Mouse (Mus musculus) thymus, adult 2 months (tissue): ENCODE data around the gene Ntrk1. TPM values are rescaled to one million over a fixed set of nuclear protein-coding genes. Genes with fewer than 3 reads are reported as not detected.

Source experiments
- DNase-seq: peaks from one replicate; pipeline ENCODE4 v3.0.0; 2021
- H3K27ac ChIP-seq: fragments of 200-500 bp; 2 replicates; pipeline ENCODE4 v1.5.1; 2012; ENCODE audit warnings: low read length, control low read depth; ENCODE audit not compliant: control insufficient read depth, insufficient read depth
- H3K27me3 ChIP-seq: fragments of 200-500 bp; 2 replicates; pipeline ENCODE4 v1.6.1; 2012; ENCODE audit warnings: mild to moderate bottlenecking, low read length, moderate library complexity, mixed read lengths; ENCODE audit not compliant: control insufficient read depth, insufficient read depth
- H3K36me3 ChIP-seq: fragments of 200-500 bp; 2 replicates; pipeline ENCODE4 v1.6.1; 2012; ENCODE audit warnings: mild to moderate bottlenecking, low read length, moderate library complexity; ENCODE audit not compliant: control insufficient read depth, insufficient read depth
- H3K4me1 ChIP-seq: fragments of 200-500 bp; replicated peaks from 2 replicates; pipeline ENCODE4 v1.6.1; 2012; ENCODE audit warnings: low read length; ENCODE audit not compliant: control insufficient read depth, insufficient read depth
- H3K4me3 ChIP-seq: fragments of 200-500 bp; 2 replicates; pipeline ENCODE4 v1.5.1; 2012; ENCODE audit warnings: mild to moderate bottlenecking, low read length, control low read depth, moderate library complexity; ENCODE audit not compliant: control insufficient read depth, insufficient read depth
- CTCF ChIP-seq: fragments of 200-500 bp; IDR thresholded peaks from 2 replicates; pipeline ENCODE4 v1.5.1; 2012; ENCODE audit warnings: mild to moderate bottlenecking, control low read depth, low read length, moderate library complexity, borderline replicate concordance; ENCODE audit not compliant: control insufficient read depth, poor library complexity, insufficient read depth; ENCODE audit errors: extremely low read depth
- POLR2A ChIP-seq: fragments of 200-500 bp; IDR thresholded peaks from 2 replicates; pipeline ENCODE4 v1.6.1; 2012; ENCODE audit warnings: mild to moderate bottlenecking, low read length, control low read depth, moderate library complexity; ENCODE audit not compliant: control insufficient read depth, poor library complexity, insufficient read depth; ENCODE audit errors: extremely low read depth
- WGBS: fragments of 180-500 bp; shearing (Covaris S2); methylation state at CpG from one replicate; pipeline ENCODE4 v1.1.7; 2018; 5-methylcytosine and 5-hydroxymethylcytosine counted together
- polyA plus RNA-seq: library from polyadenylated mRNA; depleted of rRNA; stranded (reverse); fragments of >200 nt; gene quantifications from 2 replicates; pipeline ENCODE4 v1.2.3, GENCODE M21; 2012

Gene Ntrk1
- polyA plus RNA-seq, 1 experiment: 0.67 TPM

GRCm38 (mm10) chr3:87765631-87766283 lies 29.2 kb downstream of the Ntrk1 start:
- WGBS: 86% methylated on average over 5 of the region's 5 CpGs
- TF ChIP-seq CTCF (no peak), POLR2A (no peak)
- no peak for DNase-seq
- Histone ChIP-seq H3K4me1 (peaks cover 25% of the 10 kb centered on the region), H3K4me3 (no peak overlapping the region), H3K27me3 (no peaks in the 10 kb centered on the region; the same call in 1 of the 2 replicates), H3K27ac (no peak overlapping the region), H3K36me3 (no peaks in the 10 kb centered on the region)

- peaks cover 25% of the 10 kb centered on the region for H3K4me1 ChIP-seq
- TF ChIP-seq CTCF (0 out of 2 replicates have a peak, but pooled peaks have one; percentile 34), POLR2A (no peak)
- H3K36me3 ChIP-seq: no peaks in the 10 kb centered on the region
- DNase-seq: peak; percentile 77
- H3K4me3 ChIP-seq: no peak overlapping the region
- no peaks in the 10 kb centered on the region; the same call in 1 of the 2 replicates for H3K27me3 ChIP-seq
- H3K27ac ChIP-seq: peak overlapping the region; percentile 35; the same call in 1 of the 2 replicates
- WGBS: 10% methylated on average over 10 of the region's 10 CpGs
Measured at GRCm38 (mm10) chr3:87765091-87765490, 29.9 kb downstream of the Ntrk1 start.

- peaks cover 25% of the 10 kb centered on the region for H3K4me1 ChIP-seq
- no peak overlapping the region for H3K4me3 ChIP-seq
- H3K27ac ChIP-seq: peak overlapping the region; percentile 28; the same call in 1 of the 2 replicates
- H3K27me3 ChIP-seq: no peaks in the 10 kb centered on the region; the same call in 1 of the 2 replicates
- no peaks in the 10 kb centered on the region for H3K36me3 ChIP-seq
- DNase-seq: no peak
- WGBS: 36% methylated on average over 10 of the region's 10 CpGs
- no peak for TF ChIP-seq CTCF
- TF ChIP-seq POLR2A: no peak
Measured at GRCm38 (mm10) chr3:87764506-87764905, 30.5 kb downstream of the Ntrk1 start.

GRCm38 (mm10) chr3:87763683-87764289 lies 31.2 kb downstream of the Ntrk1 start:
- peaks cover 21% of the 10 kb centered on the region for H3K4me1 ChIP-seq
- H3K27ac ChIP-seq: no peak overlapping the region
- no peaks in the 10 kb centered on the region; the same call in 1 of the 2 replicates for H3K27me3 ChIP-seq
- DNase-seq: peak; percentile 22
- H3K4me3 ChIP-seq: no peak overlapping the region
- no peak for TF ChIP-seq POLR2A
- TF ChIP-seq CTCF: no peak
- no peaks in the 10 kb centered on the region for H3K36me3 ChIP-seq
- WGBS: 29% methylated on average over 15 of the region's 15 CpGs

GRCm38 (mm10) chr3:87763202-87763601 lies 31.8 kb downstream of the Ntrk1 start:
- H3K27ac ChIP-seq: no peak overlapping the region
- TF ChIP-seq POLR2A (no peak), CTCF (no peak)
- 95% methylated on average over 4 of the region's 4 CpGs for WGBS

GRCm38 (mm10) chr3:87761408-87762375 lies 33.3 kb downstream of the Ntrk1 start:
- Histone ChIP-seq H3K27me3 (no peaks in the 10 kb centered on the region), H3K4me3 (no peak overlapping the region), H3K27ac (no peak overlapping the region), H3K4me1 (peaks cover 16% of the 10 kb centered on the region), H3K36me3 (no peaks in the 10 kb centered on the region)
- 85% methylated on average over 20 of the region's 20 CpGs for WGBS
- DNase-seq: no peak
- TF ChIP-seq POLR2A: no peak
- TF ChIP-seq CTCF: no peak

More at GRCm38 (mm10) chr3:87763202-87763601, 31.8 kb downstream of the Ntrk1 start:
- H3K36me3 ChIP-seq: no peaks in the 10 kb centered on the region
- DNase-seq: no peak
- no peak overlapping the region for H3K4me3 ChIP-seq
- H3K4me1 ChIP-seq: peaks cover 18% of the 10 kb centered on the region
- no peaks in the 10 kb centered on the region; the same call in 1 of the 2 replicates for H3K27me3 ChIP-seq

GRCm38 (mm10) chr3:87758641-87759040 lies 36.3 kb downstream of the Ntrk1 start:
- 69% methylated on average over 5 of the region's 5 CpGs for WGBS
- no peaks in the 10 kb centered on the region for H3K4me1 ChIP-seq
- no peak for DNase-seq
- no peak overlapping the region for H3K4me3 ChIP-seq
- no peaks in the 10 kb centered on the region for H3K27me3 ChIP-seq
- H3K27ac ChIP-seq: no peak overlapping the region
- TF ChIP-seq POLR2A (no peak), CTCF (no peak)
- H3K36me3 ChIP-seq: no peaks in the 10 kb centered on the region
